ENCODE assay signal across 17 mouse cellular contexts in genomic region chr3:101939865-101940264, GRCm38 (mm10). TPM values are rescaled to one million over a fixed set of nuclear protein-coding genes. Genes with fewer than 3 reads are reported as not detected.
A peak's percentile ranks its signal among the peaks of the same experiment; 100 is the strongest.
DNase-seq lines count a peak whose midpoint lies in the region; ATAC-seq and TF ChIP-seq lines count a peak whose summit lies in the region.
"Had no signal": no experiment of that assay in that cellular context is flagged by ENCODE, and none has a peak within 500 bp of the region (broad histone marks: within the 10 kb centered on the region; RNA-seq: fewer than 3 reads in every experiment).

No protein-coding gene starts in this region.

- no peak overlapping the region for H3K27ac ChIP-seq in liver, embryonic 15.5 days (replicated peaks)
- no peak overlapping the region for H3K27ac ChIP-seq in liver, embryonic 12.5 days
- H3K27ac ChIP-seq: embryonic facial prominence, embryonic 10.5 days; forebrain, embryonic 13.5 days; gastrocnemius, adult 2 months had no signal

- no peak overlapping the region for H3K4me2 ChIP-seq in liver, embryonic 15.5 days
- H3K4me2 ChIP-seq in liver, embryonic 12.5 days = no peak overlapping the region
- H3K4me2 ChIP-seq: forebrain, embryonic 13.5 days; heart, embryonic 12.5 days had no signal

- H3K9me3 ChIP-seq in liver, embryonic 15.5 days (replicated peaks) = no peaks in the 10 kb centered on the region
- H3K9me3 ChIP-seq in liver, embryonic 12.5 days (replicated peaks) = no peaks in the 10 kb centered on the region
- H3K9me3 ChIP-seq: embryonic facial prominence, embryonic 10.5 days had no signal

- no peak overlapping the region for H3K4me3 ChIP-seq in liver, embryonic 15.5 days (replicated peaks)
- no peak overlapping the region for H3K4me3 ChIP-seq in liver, embryonic 12.5 days
- H3K4me3 ChIP-seq in lung, adult 2 months (replicated peaks; ENCODE audit: extremely low read depth, low read depth, low read length) = no peak overlapping the region
- H3K4me3 ChIP-seq: embryonic facial prominence, embryonic 10.5 days; forebrain, embryonic 13.5 days; gastrocnemius, adult 2 months; heart, embryonic 12.5 days had no signal

- no peak for TF ChIP-seq POLR2A in lung, adult 2 months (IDR thresholded peaks at IDR 0.05; ENCODE audit: borderline replicate concordance, extremely low read depth, low read depth, low read length)

- intact Hi-C loops in left cerebral cortex, postnatal 10 days (cut with DNase I) = no loop called here

- no peaks in the 10 kb centered on the region for H3K27me3 ChIP-seq in liver, embryonic 15.5 days
- H3K27me3 ChIP-seq in liver, embryonic 12.5 days (replicated peaks) = no peaks in the 10 kb centered on the region
- H3K27me3 ChIP-seq: forebrain, embryonic 13.5 days; heart, embryonic 12.5 days had no signal

- no peak for TF ChIP-seq CTCF in lung, adult 2 months (IDR thresholded peaks at IDR 0.05; ENCODE audit: insufficient read depth, low read length)

- ATAC-seq in liver, embryonic 15.5 days (ENCODE audit: insufficient read depth) = peak; percentile 51; the same call in 1 of the 2 replicates
- ATAC-seq in liver, embryonic 12.5 days = no peak; the same call in 1 of the 2 replicates
- no peak for ATAC-seq in activated CD4-positive, CD25-positive, alpha-beta regulatory T cell, adult 4 months
- ATAC-seq: forebrain, embryonic 13.5 days had no signal

- peaks cover 4% of the 10 kb centered on the region; the same call in 1 of the 2 replicates for H3K4me1 ChIP-seq in liver, embryonic 15.5 days (replicated peaks)
- H3K4me1 ChIP-seq in liver, embryonic 12.5 days = 0 out of 2 replicates have a peak, but pooled peaks cover 12% of the 10 kb centered on the region
- no peaks in the 10 kb centered on the region for H3K4me1 ChIP-seq in lung, adult 2 months (ENCODE audit: control insufficient read depth, insufficient read depth, low read length)
- H3K4me1 ChIP-seq: embryonic facial prominence, embryonic 10.5 days; forebrain, embryonic 13.5 days; heart, embryonic 12.5 days had no signal

- peak; percentile 20 for DNase-seq in lung, adult 2 months
- DNase-seq in lung, postnatal 10 days = peak; percentile 46
- peak; percentile 26 to 32 for DNase-seq in lung, postnatal 4 days
- no peak for DNase-seq in layer of hippocampus, adult 9-11 months
- no peak for DNase-seq in left cerebral cortex, postnatal 10 days (ENCODE audit: extremely low spot score in 1 of 2, low spot score in 2 of 2)
- DNase-seq: adrenal gland, postnatal 14 days; cerebellum, adult 18-20 months; cerebellum, postnatal 10 days; gastrocnemius, adult 2 months; gastrocnemius, postnatal 25 days; heart, postnatal 36 days had no signal

- no peaks in the 10 kb centered on the region for H3K36me3 ChIP-seq in liver, embryonic 15.5 days (replicated peaks)
- no peaks in the 10 kb centered on the region for H3K36me3 ChIP-seq in liver, embryonic 12.5 days
- H3K36me3 ChIP-seq: embryonic facial prominence, embryonic 10.5 days; heart, embryonic 12.5 days had no signal

- no peak overlapping the region for H3K9ac ChIP-seq in liver, embryonic 15.5 days
- H3K9ac ChIP-seq in liver, embryonic 12.5 days = no peak overlapping the region
- H3K9ac ChIP-seq: forebrain, embryonic 13.5 days; heart, embryonic 12.5 days had no signal

- 61% methylated on average over 3 of the region's 3 CpGs for WGBS in liver, embryonic 15.5 days (ENCODE audit: insufficient replicate concordance)
- WGBS in liver, embryonic 12.5 days (ENCODE audit: insufficient replicate concordance) = 68% methylated on average over 3 of the region's 3 CpGs
- 69% methylated on average over 3 of the region's 3 CpGs for WGBS in lung, adult 2 months

RNA-seq across cellular contexts. Expression of gene Slc22a15, which starts 15.6 kb away (rescaled TPM):
- 2.3 and 2.6 TPM in 2 replicates for polyA plus RNA-seq in liver, embryonic 15.5 days (2015; fragmentation: Nextera tagmentation; extraction: Ambion mirVana)
- polyA plus RNA-seq in liver, embryonic 12.5 days (2016; fragmentation: Nextera tagmentation; extraction: Ambion mirVana) = 1.6 and 1.8 TPM in 2 replicates
- polyA plus RNA-seq in lung, adult 2 months (2012; rRNA removed) = 11.0 and 11.6 TPM in 2 replicates
- 10 to 100 TPM in 1 of 2 experiments, 1 to 10 TPM in 1; 7.5 to 21.7 TPM for polyA plus RNA-seq in activated CD4-positive, CD25-positive, alpha-beta regulatory T cell, adult 4 months (2017; shearing (Covaris generic))
- total RNA-seq in left cerebral cortex, postnatal 10 days (2021) = 10 to 100 TPM; 12.1 to 12.6 TPM

Comparison
In these comparisons a context has a peak if more than half of its experiments do, and no peak if none do; other contexts are left out.
1. DNase-seq: peak in lung, adult 2 months (single experiment), lung, postnatal 10 days (single experiment) and lung, postnatal 4 days (2 of 2); none in layer of hippocampus, adult 9-11 months (single experiment) and left cerebral cortex, postnatal 10 days (0 of 2).